Mouse (Mus musculus) lung, adult 2 months (tissue): ENCODE results near the gene Myt1l.

Experiments used
- CTCF ChIP-seq: fragments of 200-500 bp; IDR thresholded peaks from 2 replicates; pipeline ENCODE4 v1.5.1; 2011; ENCODE audit warnings: mild to moderate bottlenecking, low read length, control low read depth; ENCODE audit not compliant: insufficient read depth
- POLR2A ChIP-seq: fragments of 200-500 bp; IDR thresholded peaks from 2 replicates; pipeline ENCODE4 v1.6.1; 2011; ENCODE audit warnings: low read depth, mild to moderate bottlenecking, control low read depth, low read length, borderline replicate concordance; ENCODE audit errors: extremely low read depth

DNA sequence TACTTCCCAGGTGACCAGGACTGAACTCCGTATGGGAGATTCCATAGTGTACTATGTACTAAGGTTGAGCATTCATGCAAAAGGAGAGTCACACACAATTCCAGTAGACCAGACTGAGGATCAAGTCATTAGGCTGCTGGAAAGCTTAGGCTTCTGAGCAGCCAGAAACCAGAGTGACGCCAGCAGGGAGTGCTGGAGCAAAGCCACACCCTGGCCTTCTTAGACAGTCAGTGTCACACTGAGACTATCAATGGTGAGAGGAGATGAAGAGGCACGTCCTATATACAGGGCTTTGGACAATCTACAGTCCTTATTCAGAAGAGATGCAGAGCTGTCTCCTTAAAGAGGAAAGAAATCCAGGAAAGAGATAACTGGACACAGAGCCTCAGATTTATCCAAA is 243.6 kb downstream of the Myt1l start:
- TF ChIP-seq CTCF (no peak), POLR2A (no peak)
